8 mouse cellular contexts compared by ENCODE assay signal in genomic region chr17:24745526-24746497, GRCm38 (mm10). TPM values are rescaled to one million over a fixed set of nuclear protein-coding genes. Genes with fewer than 3 reads are reported as not detected.
DNase-seq lines count a peak whose midpoint lies in the region; ATAC-seq and TF ChIP-seq lines count a peak whose summit lies in the region.

No protein-coding gene starts in this region.

- WGBS in embryonic facial prominence, embryonic 15.5 days, result 17% methylated on average over 7 of the region's 7 CpGs
- WGBS in heart, embryonic 11.5 days (ENCODE audit: insufficient replicate concordance), result 19% methylated on average over 7 of the region's 7 CpGs
- WGBS in kidney, postnatal 0 days, result 23% methylated on average over 7 of the region's 7 CpGs
- 23% methylated on average over 7 of the region's 7 CpGs for WGBS in liver, adult 2 months

- no peak overlapping the region for H3K4me3 ChIP-seq in embryonic facial prominence, embryonic 15.5 days (replicated peaks)
- H3K4me3 ChIP-seq in heart, embryonic 11.5 days (ENCODE audit: low read depth, low read length), result no peak overlapping the region
- no peak overlapping the region for H3K4me3 ChIP-seq in kidney, postnatal 0 days (replicated peaks; ENCODE audit: low read depth, low read length)
- no peak overlapping the region for H3K4me3 ChIP-seq in liver, adult 2 months (ENCODE audit: insufficient read depth, low read depth, low read length)

- peak; percentile 99 for TF ChIP-seq CTCF in kidney, postnatal 0 days (IDR thresholded peaks at IDR 0.05; ENCODE audit: low read depth)
- peak; percentile 75 for TF ChIP-seq CTCF in liver, adult 2 months (IDR thresholded peaks at IDR 0.05; ENCODE audit: low read depth, low read length)

- peak overlapping the region; percentile 13; the same call in 1 of the 2 replicates for H3K27ac ChIP-seq in embryonic facial prominence, embryonic 15.5 days (replicated peaks)
- H3K27ac ChIP-seq in heart, embryonic 11.5 days (ENCODE audit: low read depth, low read length), result no peak overlapping the region
- H3K27ac ChIP-seq in kidney, postnatal 0 days, result no peak overlapping the region
- no peak overlapping the region for H3K27ac ChIP-seq in liver, adult 2 months (replicated peaks; ENCODE audit: insufficient read depth, low read depth, low read length)

- ATAC-seq in embryonic facial prominence, embryonic 15.5 days (ENCODE audit: insufficient number of reproducible peaks, low FRiP score, low TSS enrichment, low read depth), result peak; percentile 61; the same call in 1 of the 2 replicates
- ATAC-seq in heart, embryonic 11.5 days (replicated peaks; ENCODE audit: insufficient number of reproducible peaks, low FRiP score, low TSS enrichment), result 0 out of 2 replicates have a peak, but pooled peaks have one; percentile 46
- ATAC-seq in kidney, postnatal 0 days (replicated peaks; ENCODE audit: low FRiP score, low read depth), result peak; percentile 67

- H3K4me1 ChIP-seq in embryonic facial prominence, embryonic 15.5 days, result peaks cover 21% of the 10 kb centered on the region
- no peaks in the 10 kb centered on the region for H3K4me1 ChIP-seq in heart, embryonic 11.5 days (ENCODE audit: control insufficient read depth, insufficient read depth, low read length)
- no peaks in the 10 kb centered on the region for H3K4me1 ChIP-seq in kidney, postnatal 0 days (replicated peaks; ENCODE audit: insufficient read depth, low read length)
- H3K4me1 ChIP-seq in liver, adult 2 months (ENCODE audit: control insufficient read depth, insufficient read depth, low read length), result peaks cover 23% of the 10 kb centered on the region

- no peaks in the 10 kb centered on the region for H3K9me3 ChIP-seq in embryonic facial prominence, embryonic 15.5 days (replicated peaks)
- H3K9me3 ChIP-seq in heart, embryonic 11.5 days (replicated peaks; ENCODE audit: control insufficient read depth, low read length), result no peaks in the 10 kb centered on the region
- no peaks in the 10 kb centered on the region for H3K9me3 ChIP-seq in kidney, postnatal 0 days (replicated peaks; ENCODE audit: low read length)

- no peak overlapping the region for H3K4me2 ChIP-seq in embryonic facial prominence, embryonic 15.5 days (replicated peaks)
- H3K4me2 ChIP-seq in heart, embryonic 11.5 days, result no peak overlapping the region
- H3K4me2 ChIP-seq in kidney, postnatal 0 days (ENCODE audit: low read length), result no peak overlapping the region

- no peak overlapping the region for H3K9ac ChIP-seq in embryonic facial prominence, embryonic 15.5 days
- no peak overlapping the region for H3K9ac ChIP-seq in heart, embryonic 11.5 days (ENCODE audit: low read depth, low read length)
- no peak overlapping the region for H3K9ac ChIP-seq in kidney, postnatal 0 days (ENCODE audit: low read depth, low read length)
- H3K9ac ChIP-seq in liver, adult 2 months (ENCODE audit: low read depth, low read length), result no peak overlapping the region

- H3K27me3 ChIP-seq in embryonic facial prominence, embryonic 15.5 days, result peaks cover 8% of the 10 kb centered on the region; the same call in 1 of the 2 replicates
- peaks cover 12% of the 10 kb centered on the region for H3K27me3 ChIP-seq in heart, embryonic 11.5 days (ENCODE audit: control insufficient read depth, insufficient read depth, low read length)
- H3K27me3 ChIP-seq in kidney, postnatal 0 days (ENCODE audit: insufficient read depth, low read length), result no peaks in the 10 kb centered on the region; the same call in 1 of the 2 replicates
- H3K27me3 ChIP-seq in liver, adult 2 months (ENCODE audit: control insufficient read depth, insufficient read depth, low read length), result no peaks in the 10 kb centered on the region
- H3K27me3 ChIP-seq in splenic B cell, adult 2 months (ENCODE audit: control insufficient read depth, insufficient read depth, low read length, poor library complexity, severe bottlenecking), result no peaks in the 10 kb centered on the region

- no peak for TF ChIP-seq POLR2A in liver, adult 2 months (IDR thresholded peaks at IDR 0.05; ENCODE audit: extremely low read depth, insufficient read depth, low read length)

- peak; percentile 85 to 88 for DNase-seq in B cell, adult 2 months
- peak; percentile 76 for DNase-seq in adrenal gland, postnatal 25 days
- DNase-seq in kidney, postnatal 0 days (ENCODE audit: low spot score), result peak; percentile 95
- DNase-seq in liver, adult 2 months (ENCODE audit: extremely low read depth, low read depth, low spot score), result peak; percentile 84
- peak; percentile 72 to 83 for DNase-seq in natural killer cell, adult 2 months (ENCODE audit: low spot score in 2 of 2)
- DNase-seq in splenic B cell, adult 2 months (ENCODE audit: low read depth, low spot score), result peak; percentile 94

- H3K79me2 ChIP-seq in liver, adult 2 months (ENCODE audit: control insufficient read depth, insufficient read depth, low read length), result no peaks in the 10 kb centered on the region

- H3K36me3 ChIP-seq in embryonic facial prominence, embryonic 15.5 days, result peaks cover 11% of the 10 kb centered on the region; the same call in 1 of the 2 replicates
- no peaks in the 10 kb centered on the region for H3K36me3 ChIP-seq in heart, embryonic 11.5 days (ENCODE audit: control insufficient read depth, insufficient read depth, low read length)
- no peaks in the 10 kb centered on the region for H3K36me3 ChIP-seq in kidney, postnatal 0 days (ENCODE audit: insufficient read depth, low read length)
- H3K36me3 ChIP-seq in liver, adult 2 months (ENCODE audit: control insufficient read depth, insufficient read depth, low read length), result peaks cover 8% of the 10 kb centered on the region; the same call in 1 of the 2 replicates
- no peaks in the 10 kb centered on the region for H3K36me3 ChIP-seq in splenic B cell, adult 2 months (ENCODE audit: control insufficient read depth, insufficient read depth, low read length, poor library complexity, severe bottlenecking)

RNA-seq across cellular contexts. Expression of gene Hs3st6, which starts 7.0 kb away (rescaled TPM):
- total RNA-seq in adrenal gland, postnatal 25 days (2021), result 2.8 and 3.0 TPM in 2 replicates
- polyA plus RNA-seq in embryonic facial prominence, embryonic 15.5 days (2015; fragmentation: Nextera tagmentation; extraction: Ambion mirVana), result 26.4 and 30.4 TPM in 2 replicates
- 0.34 TPM in 1 of 2 replicates, not detected in the other for polyA plus RNA-seq in heart, embryonic 11.5 days (2014; fragmentation: Nextera tagmentation; extraction: Ambion mirVana)
- polyA plus RNA-seq in kidney, postnatal 0 days (2015; fragmentation: Nextera tagmentation; extraction: Ambion mirVana), result 33.0 and 38.6 TPM in 2 replicates
- 0.74 and 1.2 TPM in 2 replicates for total RNA-seq in liver, adult 2 months (2014; rRNA removed)
- polyA plus RNA-seq in liver, adult 2 months (2012; rRNA removed), result 2.3 and 3.9 TPM in 2 replicates

RNA-seq across cellular contexts. Expression of gene Msrb1, which starts 9.4 kb away (rescaled TPM):
- total RNA-seq in adrenal gland, postnatal 25 days (2021), result 87.5 and 89.3 TPM in 2 replicates
- 26.6 and 27.9 TPM in 2 replicates for polyA plus RNA-seq in embryonic facial prominence, embryonic 15.5 days (2015; fragmentation: Nextera tagmentation; extraction: Ambion mirVana)
- polyA plus RNA-seq in heart, embryonic 11.5 days (2014; fragmentation: Nextera tagmentation; extraction: Ambion mirVana), result 19.5 and 20.9 TPM in 2 replicates
- polyA plus RNA-seq in kidney, postnatal 0 days (2015; fragmentation: Nextera tagmentation; extraction: Ambion mirVana), result 45.8 and 48.6 TPM in 2 replicates
- 184 and 192 TPM in 2 replicates for total RNA-seq in liver, adult 2 months (2014; rRNA removed)
- polyA plus RNA-seq in liver, adult 2 months (2012; rRNA removed), result 447 and 506 TPM in 2 replicates

RNA-seq across cellular contexts. Expression of gene Rpl3l, which starts 18.2 kb away (rescaled TPM):
- 0.24 TPM in 1 of 2 replicates, not detected in the other for total RNA-seq in adrenal gland, postnatal 25 days (2021)
- not detected in 2 replicates for polyA plus RNA-seq in embryonic facial prominence, embryonic 15.5 days (2015; fragmentation: Nextera tagmentation; extraction: Ambion mirVana)
- 0.40 and 0.44 TPM in 2 replicates for polyA plus RNA-seq in heart, embryonic 11.5 days (2014; fragmentation: Nextera tagmentation; extraction: Ambion mirVana)
- polyA plus RNA-seq in kidney, postnatal 0 days (2015; fragmentation: Nextera tagmentation; extraction: Ambion mirVana), result 0.36 and 0.38 TPM in 2 replicates
- total RNA-seq in liver, adult 2 months (2014; rRNA removed), result 0.46 TPM in 1 of 2 replicates, not detected in the other
- not detected in 2 replicates for polyA plus RNA-seq in liver, adult 2 months (2012; rRNA removed)

RNA-seq across cellular contexts. Expression of gene Ndufb10, which starts 21.5 kb away (rescaled TPM):
- 230 and 272 TPM in 2 replicates for total RNA-seq in adrenal gland, postnatal 25 days (2021)
- polyA plus RNA-seq in embryonic facial prominence, embryonic 15.5 days (2015; fragmentation: Nextera tagmentation; extraction: Ambion mirVana), result 223 and 227 TPM in 2 replicates
- polyA plus RNA-seq in heart, embryonic 11.5 days (2014; fragmentation: Nextera tagmentation; extraction: Ambion mirVana), result 373 and 401 TPM in 2 replicates
- polyA plus RNA-seq in kidney, postnatal 0 days (2015; fragmentation: Nextera tagmentation; extraction: Ambion mirVana), result 417 and 419 TPM in 2 replicates
- 290 TPM in 2 replicates for total RNA-seq in liver, adult 2 months (2014; rRNA removed)
- polyA plus RNA-seq in liver, adult 2 months (2012; rRNA removed), result 265 and 300 TPM in 2 replicates

RNA-seq across cellular contexts. Expression of gene Rps2, which starts 27.9 kb away (rescaled TPM):
- total RNA-seq in adrenal gland, postnatal 25 days (2021), result 579 and 669 TPM in 2 replicates
- 1,508 and 1,594 TPM in 2 replicates for polyA plus RNA-seq in embryonic facial prominence, embryonic 15.5 days (2015; fragmentation: Nextera tagmentation; extraction: Ambion mirVana)
- 1,091 and 1,195 TPM in 2 replicates for polyA plus RNA-seq in heart, embryonic 11.5 days (2014; fragmentation: Nextera tagmentation; extraction: Ambion mirVana)
- polyA plus RNA-seq in kidney, postnatal 0 days (2015; fragmentation: Nextera tagmentation; extraction: Ambion mirVana), result 1,452 and 1,460 TPM in 2 replicates
- 802 and 1,081 TPM in 2 replicates for total RNA-seq in liver, adult 2 months (2014; rRNA removed)
- 2,199 and 2,424 TPM in 2 replicates for polyA plus RNA-seq in liver, adult 2 months (2012; rRNA removed)
